8 mouse cellular contexts compared by ENCODE assay signal in genomic region chr9:64173666-64174220, GRCm38 (mm10). TPM values are rescaled to one million over a fixed set of nuclear protein-coding genes. Genes with fewer than 3 reads are reported as not detected.
A peak's percentile ranks its signal among the peaks of the same experiment; 100 is the strongest.
DNase-seq lines count a peak whose midpoint lies in the region; ATAC-seq and TF ChIP-seq lines count a peak whose summit lies in the region.

No protein-coding gene starts in this region.

- H3K9me3 ChIP-seq in limb, embryonic 15.5 days, result no peaks in the 10 kb centered on the region
- H3K9me3 ChIP-seq in stomach, postnatal 0 days (ENCODE audit: control insufficient read depth, low read length), result no peaks in the 10 kb centered on the region

- H3K4me1 ChIP-seq in cerebellum, adult 2 months (ENCODE audit: control insufficient read depth, insufficient read depth, low read length), result peaks cover 4% of the 10 kb centered on the region; the same call in 1 of the 2 replicates
- H3K4me1 ChIP-seq in spleen, adult 2 months (ENCODE audit: control insufficient read depth, insufficient read depth, insufficient read length), result peaks cover 3% of the 10 kb centered on the region; the same call in 1 of the 2 replicates
- H3K4me1 ChIP-seq in limb, embryonic 15.5 days, result peaks cover 26% of the 10 kb centered on the region
- H3K4me1 ChIP-seq in stomach, postnatal 0 days (replicated peaks; ENCODE audit: control insufficient read depth, insufficient read depth), result 0 out of 2 replicates have a peak, but pooled peaks cover 3% of the 10 kb centered on the region

- peak overlapping the region; percentile 84 for H3K9ac ChIP-seq in limb, embryonic 15.5 days
- H3K9ac ChIP-seq in stomach, postnatal 0 days (ENCODE audit: low read length), result peak overlapping the region; percentile 90

- TF ChIP-seq EP300 in stomach, postnatal 0 days (optimal IDR thresholded peaks at IDR 0.05), result no peak

- no peaks in the 10 kb centered on the region for H3K27me3 ChIP-seq in cerebellum, adult 2 months (ENCODE audit: control insufficient read depth, insufficient read depth, low read length)
- no peaks in the 10 kb centered on the region for H3K27me3 ChIP-seq in spleen, adult 2 months (ENCODE audit: control insufficient read depth, insufficient read depth, low read length)
- no peaks in the 10 kb centered on the region for H3K27me3 ChIP-seq in limb, embryonic 15.5 days
- H3K27me3 ChIP-seq in stomach, postnatal 0 days (ENCODE audit: control insufficient read depth, insufficient read depth, low read length), result no peaks in the 10 kb centered on the region

- H3K4me3 ChIP-seq in cerebellum, adult 2 months (replicated peaks; ENCODE audit: insufficient read depth, low read depth, low read length), result peak overlapping the region; percentile 100
- peak overlapping the region; percentile 99 for H3K4me3 ChIP-seq in spleen, adult 2 months (ENCODE audit: extremely low read depth, insufficient read depth, insufficient read length)
- H3K4me3 ChIP-seq in limb, embryonic 15.5 days, result peak overlapping the region; percentile 93
- H3K4me3 ChIP-seq in stomach, postnatal 0 days (ENCODE audit: low read depth, low read length), result peak overlapping the region; percentile 85

- no peak for TF ChIP-seq POLR2A in cerebellum, adult 2 months (IDR thresholded peaks at IDR 0.05; ENCODE audit: borderline replicate concordance, insufficient read depth, low read length)
- TF ChIP-seq POLR2A in spleen, adult 2 months (IDR thresholded peaks at IDR 0.05; ENCODE audit: low read depth, low read length), result no peak

- no peak overlapping the region for H3K27ac ChIP-seq in cerebellum, adult 2 months (ENCODE audit: insufficient read depth, low read length)
- H3K27ac ChIP-seq in spleen, adult 2 months (ENCODE audit: insufficient read depth, low read length), result peak overlapping the region; percentile 59
- H3K27ac ChIP-seq in limb, embryonic 15.5 days, result peak overlapping the region; percentile 98
- peak overlapping the region; percentile 84 for H3K27ac ChIP-seq in stomach, postnatal 0 days (replicated peaks)

- peak overlapping the region; percentile 58 for H3K4me2 ChIP-seq in limb, embryonic 15.5 days
- peak overlapping the region; percentile 80 for H3K4me2 ChIP-seq in stomach, postnatal 0 days (replicated peaks; ENCODE audit: low read depth)

- DNase-seq in cerebellum, adult 2 months, result no peak
- DNase-seq in cerebellum, postnatal 10 days, result no peak
- DNase-seq in spleen, adult 2 months (ENCODE audit: low read depth in 1 of 2, low spot score in 2 of 2), result no peak
- no peak for DNase-seq in spleen, adult 12 weeks (ENCODE audit: low spot score)
- DNase-seq in stomach, postnatal 0 days (ENCODE audit: low spot score), result no peak
- DNase-seq in adrenal gland, postnatal 14 days, result no peak
- no peak for DNase-seq in spleen, postnatal 14 days (ENCODE audit: low spot score in 2 of 2)

- H3K36me3 ChIP-seq in spleen, adult 2 months (ENCODE audit: control insufficient read depth, insufficient read depth, low read length), result peaks cover 27% of the 10 kb centered on the region
- peaks cover 42% of the 10 kb centered on the region for H3K36me3 ChIP-seq in limb, embryonic 15.5 days
- H3K36me3 ChIP-seq in stomach, postnatal 0 days (ENCODE audit: control insufficient read depth, insufficient read depth, low read length), result peaks cover 24% of the 10 kb centered on the region

- no peak for ATAC-seq in limb, embryonic 15.5 days (ENCODE audit: insufficient number of reproducible peaks, low FRiP score, low TSS enrichment, low read depth)
- ATAC-seq in stomach, postnatal 0 days (ENCODE audit: low FRiP score, low TSS enrichment), result no peak

- WGBS in cerebellum, adult 2 months, result under 1% methylated on average over 16 of the region's 16 CpGs
- under 1% methylated on average over 16 of the region's 16 CpGs for WGBS in spleen, adult 2 months
- WGBS in limb, embryonic 15.5 days, result under 1% methylated on average over 16 of the region's 16 CpGs
- WGBS in stomach, postnatal 0 days, result under 1% methylated on average over 16 of the region's 16 CpGs

- TF ChIP-seq CTCF in cerebellum, adult 2 months (IDR thresholded peaks at IDR 0.05; ENCODE audit: borderline replicate concordance, insufficient read depth, low read depth, low read length), result no peak
- no peak for TF ChIP-seq CTCF in spleen, adult 2 months (IDR thresholded peaks at IDR 0.05; ENCODE audit: extremely low read depth, insufficient read depth, insufficient read length, insufficient replicate concordance)
- no peak for TF ChIP-seq CTCF in stomach, postnatal 0 days (IDR thresholded peaks at IDR 0.05; ENCODE audit: low read depth)

RNA-seq across cellular contexts. Expression of gene Rpl4, which starts 0.6 kb away (rescaled TPM):
- polyA plus RNA-seq in cerebellum, adult 2 months (2012; rRNA removed), result 448 and 489 TPM in 2 replicates
- 396 and 442 TPM in 2 replicates for polyA plus RNA-seq in spleen, adult 2 months (2012; rRNA removed)
- polyA plus RNA-seq in limb, embryonic 15.5 days (2015; fragmentation: Nextera tagmentation; extraction: Ambion mirVana), result 1,189 and 1,208 TPM in 2 replicates
- 902 and 907 TPM in 2 replicates for polyA plus RNA-seq in stomach, postnatal 0 days (2015; fragmentation: Nextera tagmentation; extraction: Ambion mirVana)
- total RNA-seq in adrenal gland, postnatal 14 days (2021), result 872 and 1,008 TPM in 2 replicates

RNA-seq across cellular contexts. Expression of gene Zwilch, which starts 0.8 kb away (rescaled TPM):
- polyA plus RNA-seq in cerebellum, adult 2 months (2012; rRNA removed), result 3.1 and 3.7 TPM in 2 replicates
- polyA plus RNA-seq in spleen, adult 2 months (2012; rRNA removed), result 1.1 and 2.6 TPM in 2 replicates
- polyA plus RNA-seq in limb, embryonic 15.5 days (2015; fragmentation: Nextera tagmentation; extraction: Ambion mirVana), result 17.1 and 17.3 TPM in 2 replicates
- polyA plus RNA-seq in stomach, postnatal 0 days (2015; fragmentation: Nextera tagmentation; extraction: Ambion mirVana), result 3.2 and 4.1 TPM in 2 replicates
- 6.3 and 7.0 TPM in 2 replicates for total RNA-seq in adrenal gland, postnatal 14 days (2021)

RNA-seq across cellular contexts. Expression of gene Snapc5, which starts 5.3 kb away (rescaled TPM):
- 32.3 and 33.6 TPM in 2 replicates for polyA plus RNA-seq in cerebellum, adult 2 months (2012; rRNA removed)
- 4.0 and 5.4 TPM in 2 replicates for polyA plus RNA-seq in spleen, adult 2 months (2012; rRNA removed)
- polyA plus RNA-seq in limb, embryonic 15.5 days (2015; fragmentation: Nextera tagmentation; extraction: Ambion mirVana), result 30.3 and 31.1 TPM in 2 replicates
- polyA plus RNA-seq in stomach, postnatal 0 days (2015; fragmentation: Nextera tagmentation; extraction: Ambion mirVana), result 31.8 and 34.4 TPM in 2 replicates
- total RNA-seq in adrenal gland, postnatal 14 days (2021), result 20.4 and 22.9 TPM in 2 replicates

RNA-seq across cellular contexts. Expression of gene Lctl, which starts 56.8 kb away (rescaled TPM):
- polyA plus RNA-seq in cerebellum, adult 2 months (2012; rRNA removed), result 0.14 and 0.38 TPM in 2 replicates
- polyA plus RNA-seq in spleen, adult 2 months (2012; rRNA removed), result 0.09 TPM in 1 of 2 replicates, not detected in the other
- polyA plus RNA-seq in limb, embryonic 15.5 days (2015; fragmentation: Nextera tagmentation; extraction: Ambion mirVana), result 0.13 TPM in 1 of 2 replicates, not detected in the other
- polyA plus RNA-seq in stomach, postnatal 0 days (2015; fragmentation: Nextera tagmentation; extraction: Ambion mirVana), result 0.13 and 0.17 TPM in 2 replicates
- total RNA-seq in adrenal gland, postnatal 14 days (2021), result 1.6 and 1.9 TPM in 2 replicates
